Mouse (Mus musculus): ENCODE measurements around the gene Tmem17. TPM values are rescaled to one million over a fixed set of nuclear protein-coding genes. Genes with fewer than 3 reads are reported as not detected.

Tmem17 gene
- polyA plus RNA-seq (2016; fragmentation: Nextera tagmentation; extraction: Ambion mirVana): 16.1 and 17.5 TPM in 2 replicates

DNA sequence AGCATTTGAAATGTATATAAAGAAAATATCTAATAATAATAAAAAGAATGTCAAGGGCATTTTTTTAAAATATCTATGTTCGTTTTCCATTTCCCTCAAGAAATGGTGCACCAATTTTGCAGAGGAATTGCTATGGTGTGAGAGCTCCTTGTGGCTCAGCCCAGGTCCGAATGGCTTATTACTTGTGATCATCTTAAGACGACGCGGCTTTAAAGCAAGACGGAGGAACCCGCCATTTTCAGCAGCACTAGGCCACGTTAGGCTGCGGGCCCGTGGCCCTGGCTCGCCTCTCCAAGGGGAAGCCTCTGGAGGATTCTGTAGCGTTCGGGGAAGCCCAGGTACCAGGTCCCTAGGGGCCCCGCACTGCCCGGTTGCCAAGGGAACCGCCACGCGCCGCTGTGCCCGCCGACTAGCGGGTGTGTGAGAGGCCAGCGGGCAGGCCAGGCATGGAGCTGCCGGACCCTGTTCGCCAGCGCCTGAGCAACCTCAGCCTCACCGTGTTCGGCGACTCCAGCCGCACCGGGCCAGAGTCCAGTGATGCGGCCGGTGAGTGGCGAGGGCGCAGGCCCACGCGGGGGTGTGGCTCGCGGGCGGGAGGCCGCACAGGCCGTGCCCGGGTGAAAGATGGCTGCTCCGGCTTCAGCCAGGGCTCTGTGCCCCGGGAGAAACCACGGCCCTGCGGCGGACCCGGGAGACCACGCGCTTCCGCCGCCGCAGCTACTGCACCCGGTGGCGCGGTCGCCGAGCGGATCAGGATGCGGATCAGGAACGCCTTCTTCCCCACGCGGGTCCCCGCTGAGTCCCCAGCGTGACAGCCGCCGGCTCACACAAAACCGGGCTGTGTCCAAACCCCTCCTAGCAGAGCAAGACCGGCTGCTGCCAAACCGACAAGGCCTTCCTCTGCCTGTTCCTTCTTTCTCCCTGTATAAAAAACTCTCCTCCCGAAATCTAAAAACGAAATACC, at the start of gene Tmem17:
Tmem17 (plus strand) TSS at position 51 of the 964 bp plus-strand sequence.
- Histone ChIP-seq H3K9ac (peak within 1 kb of the TSS; percentile 88), H3K27me3 (replicated peaks) (no peaks in the 10 kb centered on the region), H3K4me2 (replicated peaks) (peak within 1 kb of the TSS; percentile 71), H3K4me3 (peak within 1 kb of the TSS; percentile 72), H3K36me3 (no peaks in the 10 kb centered on the region), H3K9me3 (0 out of 2 replicates have a peak, but pooled peaks cover 4% of the 10 kb centered on the region), H3K4me1 (no peaks in the 10 kb centered on the region), H3K27ac (peak within 1 kb of the TSS; percentile 82)
- WGBS: under 1% methylated on average over 73 of the region's 73 CpGs
- ATAC-seq (ENCODE audit: low FRiP score, low read depth): peak; percentile 95

- H3K9me3 ChIP-seq: no peaks in the 10 kb centered on the region
- no peaks in the 10 kb centered on the region for H3K36me3 ChIP-seq
- no peak overlapping the region for H3K4me3 ChIP-seq
- WGBS: 79% methylated on average over 3 of the region's 3 CpGs
- no peaks in the 10 kb centered on the region for H3K27me3 ChIP-seq (replicated peaks)
- H3K9ac ChIP-seq: no peak overlapping the region
- no peak for ATAC-seq (ENCODE audit: low FRiP score, low read depth)
- no peak overlapping the region for H3K4me2 ChIP-seq (replicated peaks)
- no peak overlapping the region for H3K27ac ChIP-seq
- no peaks in the 10 kb centered on the region for H3K4me1 ChIP-seq
Measured at GRCm38 (mm10) chr11:22479836-22480619, 31.9 kb upstream of the Tmem17 start.

GRCm38 (mm10) chr11:22481639-22482361, 30.1 kb upstream of the Tmem17 start:
- Histone ChIP-seq H3K36me3 (no peaks in the 10 kb centered on the region), H3K9me3 (no peaks in the 10 kb centered on the region), H3K27me3 (replicated peaks) (no peaks in the 10 kb centered on the region), H3K27ac (no peak overlapping the region), H3K4me2 (replicated peaks) (no peak overlapping the region), H3K4me1 (no peaks in the 10 kb centered on the region), H3K4me3 (no peak overlapping the region), H3K9ac (no peak overlapping the region)
- ATAC-seq (ENCODE audit: low FRiP score, low read depth): no peak
- WGBS: 93% methylated on average over 1 of the region's 1 CpGs

GRCm38 (mm10) chr11:22482362-22482760, 29.5 kb upstream of the Tmem17 start:
- no peaks in the 10 kb centered on the region for H3K36me3 ChIP-seq
- H3K27ac ChIP-seq: no peak overlapping the region
- H3K4me2 ChIP-seq (replicated peaks): no peak overlapping the region
- 98% methylated on average over 3 of the region's 3 CpGs for WGBS
- no peak for ATAC-seq (ENCODE audit: low FRiP score, low read depth)
- no peaks in the 10 kb centered on the region for H3K4me1 ChIP-seq
- H3K27me3 ChIP-seq (replicated peaks): no peaks in the 10 kb centered on the region
- H3K9ac ChIP-seq: no peak overlapping the region
- no peak overlapping the region for H3K4me3 ChIP-seq
- no peaks in the 10 kb centered on the region for H3K9me3 ChIP-seq

GRCm38 (mm10) chr11:22493694-22494319, 18.1 kb upstream of the Tmem17 start:
- 76% methylated on average over 2 of the region's 2 CpGs for WGBS
- H3K9me3 ChIP-seq: no peaks in the 10 kb centered on the region
- H3K36me3 ChIP-seq: no peaks in the 10 kb centered on the region
- H3K4me1 ChIP-seq: no peaks in the 10 kb centered on the region
- H3K27me3 ChIP-seq (replicated peaks): no peaks in the 10 kb centered on the region
- no peak overlapping the region for H3K9ac ChIP-seq
- H3K4me3 ChIP-seq: no peak overlapping the region
- no peak for ATAC-seq (ENCODE audit: low FRiP score, low read depth)
- H3K4me2 ChIP-seq (replicated peaks): no peak overlapping the region
- no peak overlapping the region for H3K27ac ChIP-seq

- H3K4me3 ChIP-seq: no peak overlapping the region
- H3K4me1 ChIP-seq: no peaks in the 10 kb centered on the region
- no peaks in the 10 kb centered on the region for H3K9me3 ChIP-seq
- no peak overlapping the region for H3K4me2 ChIP-seq (replicated peaks)
- H3K27ac ChIP-seq: no peak overlapping the region
- no peak for ATAC-seq (ENCODE audit: low FRiP score, low read depth)
- H3K36me3 ChIP-seq: no peaks in the 10 kb centered on the region
- H3K9ac ChIP-seq: no peak overlapping the region
- no peaks in the 10 kb centered on the region for H3K27me3 ChIP-seq (replicated peaks)
Measured at GRCm38 (mm10) chr11:22494941-22495340, 16.9 kb upstream of the Tmem17 start.

DNA sequence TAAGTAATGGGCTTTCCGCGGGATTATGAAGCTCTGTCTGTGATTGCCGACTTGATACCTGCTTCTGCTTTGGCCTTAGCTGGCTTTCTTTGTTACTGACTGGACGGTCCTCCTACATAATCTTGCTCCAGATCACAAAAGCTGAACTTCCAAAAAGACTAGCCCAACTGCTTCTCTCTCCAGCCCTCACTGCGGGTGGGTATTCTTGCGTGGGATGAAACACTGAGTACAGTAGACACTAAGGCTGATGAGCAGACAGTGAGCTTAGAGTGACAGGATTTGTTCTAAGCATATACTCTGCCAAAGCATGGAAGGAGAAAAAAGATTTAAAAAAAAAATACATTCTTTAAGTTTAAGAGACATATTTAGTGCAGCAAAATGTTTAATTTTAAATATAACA, 12.5 kb upstream of the Tmem17 start:
- ATAC-seq (ENCODE audit: low FRiP score, low read depth): no peak
- H3K9me3 ChIP-seq: no peaks in the 10 kb centered on the region
- 83% methylated on average over 6 of the region's 6 CpGs for WGBS

GRCm38 (mm10) chr11:22499886-22500285, 12.0 kb upstream of the Tmem17 start:
- no peaks in the 10 kb centered on the region for H3K27me3 ChIP-seq (replicated peaks)
- H3K9ac ChIP-seq: no peak overlapping the region
- H3K36me3 ChIP-seq: no peaks in the 10 kb centered on the region
- no peak for ATAC-seq (ENCODE audit: low FRiP score, low read depth)
- no peak overlapping the region for H3K27ac ChIP-seq
- H3K4me2 ChIP-seq (replicated peaks): no peak overlapping the region
- no peak overlapping the region for H3K4me3 ChIP-seq
- H3K4me1 ChIP-seq: no peaks in the 10 kb centered on the region
- no peaks in the 10 kb centered on the region for H3K9me3 ChIP-seq

More for the DNA sequence above, 12.5 kb upstream of the Tmem17 start:
- Histone ChIP-seq H3K4me2 (replicated peaks) (no peak overlapping the region), H3K36me3 (no peaks in the 10 kb centered on the region), H3K9ac (no peak overlapping the region), H3K27me3 (replicated peaks) (no peaks in the 10 kb centered on the region), H3K4me3 (no peak overlapping the region), H3K4me1 (no peaks in the 10 kb centered on the region), H3K27ac (no peak overlapping the region)

DNA sequence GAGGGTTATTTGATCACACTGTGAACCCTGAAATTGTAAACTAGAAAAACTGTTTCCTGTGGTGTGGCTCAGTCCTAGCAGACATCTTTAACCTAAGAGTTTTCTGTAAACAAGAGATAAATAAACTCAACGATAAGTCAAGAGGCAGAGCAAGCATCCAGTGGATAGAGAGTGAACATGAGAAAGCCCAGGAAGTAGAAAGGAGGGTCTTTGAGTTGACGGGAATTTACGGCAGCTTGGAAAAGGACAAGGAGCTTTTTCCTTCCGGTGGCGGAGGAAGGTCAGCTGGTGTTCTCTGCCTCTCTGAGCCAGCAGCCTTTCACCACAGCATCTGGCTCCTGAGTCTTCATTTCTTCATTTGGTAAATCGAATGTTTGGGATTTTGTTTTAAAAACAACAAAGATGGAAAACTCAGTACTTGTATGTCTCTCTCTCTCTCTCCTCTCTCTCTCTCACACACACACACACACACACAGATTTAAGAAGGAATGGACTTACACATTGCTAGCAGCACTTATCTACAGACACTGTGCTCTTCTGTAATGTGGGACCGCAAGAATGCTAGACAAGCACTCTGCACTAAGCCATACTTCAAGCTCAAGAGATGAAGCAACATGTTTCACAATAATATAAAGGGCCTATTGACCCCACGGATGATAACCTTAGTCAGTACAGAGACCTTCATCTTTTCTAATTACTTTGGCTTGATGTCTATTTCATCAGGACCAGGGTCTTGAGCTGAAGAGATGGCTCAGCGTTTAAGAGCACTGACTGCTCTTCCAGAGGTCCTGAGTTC, 10.9 kb upstream of the Tmem17 start:
- no peaks in the 10 kb centered on the region for H3K4me1 ChIP-seq
- H3K36me3 ChIP-seq: no peaks in the 10 kb centered on the region; the same call in 1 of the 2 replicates
- no peaks in the 10 kb centered on the region for H3K27me3 ChIP-seq (replicated peaks)
- H3K4me2 ChIP-seq (replicated peaks): no peak overlapping the region
- no peak overlapping the region for H3K27ac ChIP-seq
- H3K4me3 ChIP-seq: no peak overlapping the region
- no peak overlapping the region for H3K9ac ChIP-seq
- no peaks in the 10 kb centered on the region for H3K9me3 ChIP-seq
- ATAC-seq (ENCODE audit: low FRiP score, low read depth): no peak
- WGBS: 85% methylated on average over 9 of the region's 9 CpGs

- Histone ChIP-seq H3K9ac (peak overlapping the region; percentile 88), H3K27me3 (replicated peaks) (no peaks in the 10 kb centered on the region), H3K36me3 (peaks cover 3% of the 10 kb centered on the region; the same call in 1 of the 2 replicates), H3K4me2 (replicated peaks) (peak overlapping the region; percentile 71), H3K27ac (peak overlapping the region; percentile 82; the same call in 1 of the 2 replicates), H3K4me3 (peak overlapping the region; percentile 72), H3K4me1 (no peaks in the 10 kb centered on the region), H3K9me3 (0 out of 2 replicates have a peak, but pooled peaks cover 4% of the 10 kb centered on the region)
- WGBS: 28% methylated on average over 11 of the region's 11 CpGs
- no peak for ATAC-seq (ENCODE audit: low FRiP score, low read depth)
Measured at GRCm38 (mm10) chr11:22513075-22513474, 1.2 kb downstream of the Tmem17 start.

GRCm38 (mm10) chr11:22515061-22515460, 3.2 kb downstream of the Tmem17 start:
- no peak overlapping the region for H3K4me2 ChIP-seq (replicated peaks)
- no peak overlapping the region for H3K4me3 ChIP-seq
- peaks cover 16% of the 10 kb centered on the region for H3K36me3 ChIP-seq
- WGBS: over 99% methylated on average over 2 of the region's 2 CpGs
- ATAC-seq (ENCODE audit: low FRiP score, low read depth): no peak
- no peaks in the 10 kb centered on the region for H3K27me3 ChIP-seq (replicated peaks)
- H3K9me3 ChIP-seq: 0 out of 2 replicates have a peak, but pooled peaks cover 7% of the 10 kb centered on the region
- H3K9ac ChIP-seq: no peak overlapping the region
- no peaks in the 10 kb centered on the region for H3K4me1 ChIP-seq
- no peak overlapping the region for H3K27ac ChIP-seq

Data from neural tube, embryonic 12.5 days (tissue).